Mouse (Mus musculus) forebrain, postnatal 0 days (tissue): Measurements from ENCODE around the gene Ivd. TPM values are rescaled to one million over a fixed set of nuclear protein-coding genes. Genes with fewer than 3 reads are reported as not detected.

Experiments used
- ATAC-seq: fragments of 200-750 bp; cut with Nextera tagmentation; 2 replicates; pipeline ENCODE4 v1.8.0; 2017; ENCODE audit warnings: mild to moderate bottlenecking, moderate library complexity
- DNase-seq: peaks from one replicate; pipeline ENCODE4 v3.0.0-alpha.2; 2015
- H3K27ac ChIP-seq: fragments of 300-500 bp; sonication (generic); 2 replicates; pipeline ENCODE4 v1.5.1; 2014; ENCODE audit warnings: low read depth, mild to moderate bottlenecking, antibody characterized with exemption, low read length, moderate library complexity, mixed read lengths
- H3K27me3 ChIP-seq: fragments of 300-500 bp; sonication (generic); 2 replicates; pipeline ENCODE4 v1.6.1; 2014; ENCODE audit warnings: mild to moderate bottlenecking, low read length, mixed read lengths; ENCODE audit not compliant: insufficient read depth
- H3K36me3 ChIP-seq: fragments of 300-500 bp; sonication (generic); 2 replicates; pipeline ENCODE4 v1.6.1; 2014; ENCODE audit warnings: mild to moderate bottlenecking, moderate library complexity; ENCODE audit not compliant: insufficient read depth
- H3K4me1 ChIP-seq: fragments of 300-500 bp; sonication (generic); 2 replicates; pipeline ENCODE4 v1.6.1; 2014; ENCODE audit warnings: antibody characterized with exemption; ENCODE audit not compliant: insufficient read depth
- H3K4me2 ChIP-seq: fragments of 300-500 bp; sonication (generic); 2 replicates; pipeline ENCODE4 v1.6.1; 2014; ENCODE audit warnings: low read depth, mild to moderate bottlenecking, moderate library complexity
- H3K4me3 ChIP-seq: fragments of 300-500 bp; sonication (generic); 2 replicates; pipeline ENCODE4 v1.5.1; 2014; ENCODE audit warnings: low read depth, low read length, mixed read lengths
- H3K9ac ChIP-seq: fragments of 300-500 bp; sonication (generic); 2 replicates; pipeline ENCODE4 v1.6.1; 2014; ENCODE audit warnings: mild to moderate bottlenecking
- H3K9me3 ChIP-seq: fragments of 300-500 bp; sonication (generic); 2 replicates; pipeline ENCODE4 v1.6.1; 2016; ENCODE audit warnings: low read length
- CTCF ChIP-seq: sonication (generic); IDR thresholded peaks from 2 replicates; pipeline ENCODE4 v1.5.1; 2016; ENCODE audit warnings: antibody characterized with exemption, control low read depth, low read depth
- WGBS: fragments of 180-500 bp; shearing (Covaris S2); extraction: QIAGEN DNeasy Blood & Tissue Kit; methylation state at CpG from one replicate; pipeline ENCODE4 v1.1.7; 2014; 5-methylcytosine and 5-hydroxymethylcytosine counted together
- polyA plus RNA-seq: library from polyadenylated mRNA; unstranded; fragments of >200 nt; fragmentation: Nextera tagmentation; extraction: Ambion mirVana; gene quantifications from 2 replicates; pipeline ENCODE4 v1.2.1, GENCODE M21; 2015
- total RNA-seq: library from RNA; depleted of rRNA; stranded (reverse); fragments of >200 nt; gene quantifications from 2 replicates; pipeline ENCODE4 v1.2.3, GENCODE M21; 2014

Ivd gene
- total and polyA plus RNA-seq, 2 experiments from 2014 or later = 45.8 to 49.0 TPM

DNA sequence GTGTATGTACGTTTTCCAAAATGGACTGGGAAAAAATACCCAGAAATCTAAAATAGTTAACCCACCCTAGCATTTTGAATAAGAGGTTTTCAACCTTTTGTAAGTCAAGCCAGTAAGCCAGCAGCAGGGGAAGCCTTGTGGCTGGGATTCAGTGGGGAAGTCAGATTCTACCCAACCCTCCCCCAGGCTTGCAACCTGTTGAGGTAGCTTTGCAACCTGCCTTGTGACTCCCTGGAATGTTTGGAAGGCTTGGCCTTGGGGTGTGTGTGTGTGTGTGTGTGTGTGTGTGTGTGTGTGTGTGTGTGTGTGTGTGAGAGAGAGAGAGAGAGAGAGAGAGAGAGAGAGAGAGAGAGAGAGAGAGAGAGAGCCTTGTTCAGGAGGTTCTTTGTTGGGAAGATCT, 47.4 kb downstream of the Ivd start:
- DNase-seq (no peak), ATAC-seq (no peak)
- Histone ChIP-seq H3K27ac (no peak overlapping the region), H3K27me3 (no peaks in the 10 kb centered on the region), H3K4me2 (no peak overlapping the region), H3K9me3 (no peaks in the 10 kb centered on the region), H3K4me3 (no peak overlapping the region), H3K9ac (no peak overlapping the region), H3K4me1 (peaks cover 13% of the 10 kb centered on the region; the same call in 1 of the 2 replicates), H3K36me3 (no peaks in the 10 kb centered on the region)
- TF ChIP-seq CTCF = no peak
- WGBS = 41% methylated on average over 1 of the region's 1 CpGs

GRCm38 (mm10) chr2:118910605-118911278, 49.0 kb downstream of the Ivd start:
- TF ChIP-seq CTCF = no peak
- H3K9ac ChIP-seq = no peak overlapping the region

GRCm38 (mm10) chr2:118912706-118913105, 51.0 kb downstream of the Ivd start:
- H3K4me1 ChIP-seq = 0 out of 2 replicates have a peak, but pooled peaks cover 10% of the 10 kb centered on the region
- no peak for TF ChIP-seq CTCF
- no peak overlapping the region for H3K4me3 ChIP-seq
- ATAC-seq = no peak
- no peaks in the 10 kb centered on the region for H3K27me3 ChIP-seq
- WGBS = 75% methylated on average over 8 of the region's 8 CpGs
- H3K27ac ChIP-seq = no peak overlapping the region
- no peak overlapping the region for H3K9ac ChIP-seq
- DNase-seq = no peak
- no peak overlapping the region for H3K4me2 ChIP-seq
- no peaks in the 10 kb centered on the region for H3K9me3 ChIP-seq
- 0 out of 2 replicates have a peak, but pooled peaks cover 4% of the 10 kb centered on the region for H3K36me3 ChIP-seq

More at GRCm38 (mm10) chr2:118910605-118911278, 49.0 kb downstream of the Ivd start:
- 0 out of 2 replicates have a peak, but pooled peaks cover 10% of the 10 kb centered on the region for H3K4me1 ChIP-seq
- H3K36me3 ChIP-seq = no peaks in the 10 kb centered on the region
- no peaks in the 10 kb centered on the region for H3K27me3 ChIP-seq
- no peak for ATAC-seq
- H3K9me3 ChIP-seq = no peaks in the 10 kb centered on the region
- DNase-seq = no peak
- WGBS = 78% methylated on average over 7 of the region's 7 CpGs
- no peak overlapping the region for H3K27ac ChIP-seq
- H3K4me2 ChIP-seq = no peak overlapping the region
- no peak overlapping the region for H3K4me3 ChIP-seq

DNA sequence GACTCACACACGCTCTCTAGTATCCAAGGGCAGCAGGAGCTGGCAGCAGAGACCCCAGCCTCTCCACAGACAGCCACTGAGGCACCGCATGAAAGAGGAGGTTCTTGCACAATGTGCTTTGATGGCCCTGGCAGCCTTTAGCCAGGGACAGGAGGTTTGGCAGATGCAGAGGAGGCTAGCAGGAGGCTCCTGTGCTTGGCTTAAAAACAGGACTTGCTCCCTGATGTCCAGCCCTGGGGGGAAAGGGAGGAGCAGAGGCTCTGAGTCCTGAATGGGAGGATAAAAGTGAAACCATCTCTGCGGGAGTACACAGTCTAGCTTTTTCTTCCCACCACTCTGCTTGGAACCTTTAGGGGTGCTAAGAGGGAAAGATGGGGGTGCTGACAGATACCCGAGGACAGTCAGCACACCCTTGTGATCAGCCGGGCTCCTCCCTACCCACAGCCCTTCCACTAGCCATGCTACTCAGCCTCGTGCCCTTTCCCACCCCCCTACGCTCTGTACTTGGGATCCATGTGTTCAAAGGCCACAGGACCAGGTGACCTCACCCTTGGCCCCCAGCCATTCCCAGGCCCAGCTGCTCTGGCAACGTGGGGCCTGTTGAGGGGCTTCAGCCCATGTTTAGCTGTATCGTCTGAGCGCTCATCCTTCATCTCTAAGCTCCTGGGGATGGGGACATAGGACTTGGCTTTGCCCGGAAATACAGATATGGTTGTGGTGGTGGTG, 52.0 kb downstream of the Ivd start:
- peak; percentile 28; the same call in 1 of the 2 replicates for ATAC-seq

DNA sequence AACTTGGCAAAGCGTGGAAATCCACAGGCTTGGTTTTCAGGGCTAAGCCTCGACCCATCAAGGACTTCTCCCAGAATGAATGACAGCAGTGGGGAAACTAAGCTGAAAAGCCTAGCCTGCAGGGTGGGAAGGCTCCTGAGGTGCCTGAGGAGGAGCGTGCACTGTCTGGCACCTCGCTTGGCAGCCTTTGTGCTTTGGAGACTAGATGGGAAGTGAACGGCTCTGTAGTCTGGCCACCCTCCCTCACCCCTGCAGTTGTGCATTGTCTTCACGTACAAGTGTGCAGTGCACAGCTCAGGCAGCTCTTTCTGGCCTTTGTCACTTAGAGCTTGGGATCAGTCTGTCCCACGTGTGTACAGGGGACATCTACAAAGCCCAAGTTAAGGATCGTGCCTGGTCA, 52.9 kb downstream of the Ivd start:
- DNase-seq (no peak), ATAC-seq (peak; percentile 54)
- no peak overlapping the region for H3K4me3 ChIP-seq
- H3K4me1 ChIP-seq = 0 out of 2 replicates have a peak, but pooled peaks cover 10% of the 10 kb centered on the region
- no peak overlapping the region for H3K9ac ChIP-seq
- H3K27ac ChIP-seq = no peak overlapping the region
- H3K4me2 ChIP-seq = no peak overlapping the region
- H3K27me3 ChIP-seq = no peaks in the 10 kb centered on the region
- H3K9me3 ChIP-seq = no peaks in the 10 kb centered on the region
- peaks cover 8% of the 10 kb centered on the region; the same call in 1 of the 2 replicates for H3K36me3 ChIP-seq
- 20% methylated on average over 8 of the region's 8 CpGs for WGBS
- no peak for TF ChIP-seq CTCF

More for the DNA sequence above, 52.0 kb downstream of the Ivd start:
- no peak for DNase-seq
- WGBS = 43% methylated on average over 11 of the region's 11 CpGs
- Histone ChIP-seq H3K4me1 (0 out of 2 replicates have a peak, but pooled peaks cover 10% of the 10 kb centered on the region), H3K9ac (no peak overlapping the region), H3K36me3 (0 out of 2 replicates have a peak, but pooled peaks cover 4% of the 10 kb centered on the region), H3K27ac (no peak overlapping the region), H3K4me2 (no peak overlapping the region), H3K27me3 (no peaks in the 10 kb centered on the region), H3K9me3 (no peaks in the 10 kb centered on the region), H3K4me3 (no peak overlapping the region)
- TF ChIP-seq CTCF = no peak

- H3K4me3 ChIP-seq = no peak overlapping the region
- no peak overlapping the region for H3K9ac ChIP-seq
- no peak for TF ChIP-seq CTCF
- peaks cover 24% of the 10 kb centered on the region for H3K36me3 ChIP-seq
- H3K27ac ChIP-seq = no peak overlapping the region
- no peaks in the 10 kb centered on the region for H3K9me3 ChIP-seq
- no peaks in the 10 kb centered on the region for H3K27me3 ChIP-seq
- H3K4me2 ChIP-seq = no peak overlapping the region
- H3K4me1 ChIP-seq = 0 out of 2 replicates have a peak, but pooled peaks cover 10% of the 10 kb centered on the region
- DNase-seq = no peak
- WGBS = 92% methylated on average over 17 of the region's 17 CpGs
- no peak for ATAC-seq
These were observed 54.7 kb downstream of the Ivd start for GRCm38 (mm10) chr2:118916436-118916835.

- H3K9me3 ChIP-seq = no peaks in the 10 kb centered on the region
- WGBS = 58% methylated on average over 1 of the region's 1 CpGs
- no peak overlapping the region for H3K9ac ChIP-seq
- DNase-seq (no peak), ATAC-seq (no peak)
- H3K4me1 ChIP-seq = 0 out of 2 replicates have a peak, but pooled peaks cover 9% of the 10 kb centered on the region
- H3K27ac ChIP-seq = no peak overlapping the region
- H3K36me3 ChIP-seq = peaks cover 35% of the 10 kb centered on the region
- H3K27me3 ChIP-seq = no peaks in the 10 kb centered on the region
- TF ChIP-seq CTCF = no peak
- no peak overlapping the region for H3K4me2 ChIP-seq
- no peak overlapping the region for H3K4me3 ChIP-seq
These were observed 56.8 kb downstream of the Ivd start for GRCm38 (mm10) chr2:118918543-118918942.
